Mouse (Mus musculus) T-helper 17 cell (primary cell): ENCODE data around the gene Zfp174.
"Not testable (repeated sequence)": the region's sequence is repeated elsewhere in the genome, so short reads cannot be mapped to it uniquely, and the experiment has no call there.

Source experiments
- in situ Hi-C, 2 experiments: fragments of 300-600 bp; cut with MboI, MseI; formaldehyde crosslinking; loops; 1 replicate in 1 of 2; 2 replicates in 1 of 2; pipeline ENCODE4 v1.15.1; 2025; ENCODE audit warnings: high pct_unique_total_duplicates in 2 of 2

The Zfp174 gene

GRCm38 (mm10) chr16:3846711-3847518 is at the start of gene Zfp174:
Gene Zfp174 (plus strand): TSS chr16:3847268.
- in situ Hi-C loops: loop anchor here in 1 of 2 experiments (5.0 kb wide), 1 partner anchor 100 kb away; no protein-coding TSS in a partner anchor

DNA sequence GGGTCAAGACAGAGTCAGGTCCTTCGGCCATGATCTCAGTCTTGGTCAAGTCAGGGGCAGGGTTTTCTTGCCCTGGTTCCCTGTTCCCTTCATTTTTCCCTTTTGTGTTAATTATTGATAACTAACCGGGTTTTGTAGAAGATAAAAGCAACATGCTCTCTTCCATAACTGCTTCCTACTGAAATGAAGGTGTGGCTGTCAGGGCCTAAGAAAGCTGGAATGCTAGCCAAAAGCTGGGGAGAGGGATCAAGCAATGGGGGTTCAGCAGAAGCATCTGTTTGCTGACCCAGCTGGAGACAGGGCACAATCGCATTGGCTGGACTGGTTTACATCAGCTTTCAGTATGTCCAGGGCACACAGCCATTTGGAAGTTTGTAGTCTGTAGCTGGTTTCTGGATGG is 38.9 kb upstream of the Zfp174 start:
- in situ Hi-C loops: no loop called here

- in situ Hi-C loops: not testable (repeated sequence)
Measured at GRCm38 (mm10) chr16:3814667-3815066, 32.4 kb upstream of the Zfp174 start.

- in situ Hi-C loops: no loop called here
Measured at GRCm38 (mm10) chr16:3820202-3820601, 26.9 kb upstream of the Zfp174 start.

DNA sequence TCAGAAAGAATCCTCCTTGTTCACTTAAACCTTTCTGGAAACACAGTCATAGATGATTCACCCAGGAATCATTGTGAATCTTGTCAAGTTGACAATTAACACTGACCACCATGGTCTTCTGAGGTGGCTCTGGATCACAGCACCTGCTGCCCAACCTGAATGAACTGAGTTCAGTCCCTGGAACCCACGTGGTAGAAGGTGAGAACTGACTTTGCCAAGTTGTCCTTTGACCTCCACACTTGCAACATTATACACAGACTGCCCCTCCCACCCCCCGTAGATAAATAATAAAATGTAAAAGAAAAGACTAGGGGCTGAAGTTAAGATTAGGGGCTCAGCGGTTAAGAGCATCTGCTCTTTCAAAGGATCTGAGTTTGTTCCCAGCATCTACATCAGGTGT is 19.0 kb upstream of the Zfp174 start:
- in situ Hi-C loops: no loop called here

DNA sequence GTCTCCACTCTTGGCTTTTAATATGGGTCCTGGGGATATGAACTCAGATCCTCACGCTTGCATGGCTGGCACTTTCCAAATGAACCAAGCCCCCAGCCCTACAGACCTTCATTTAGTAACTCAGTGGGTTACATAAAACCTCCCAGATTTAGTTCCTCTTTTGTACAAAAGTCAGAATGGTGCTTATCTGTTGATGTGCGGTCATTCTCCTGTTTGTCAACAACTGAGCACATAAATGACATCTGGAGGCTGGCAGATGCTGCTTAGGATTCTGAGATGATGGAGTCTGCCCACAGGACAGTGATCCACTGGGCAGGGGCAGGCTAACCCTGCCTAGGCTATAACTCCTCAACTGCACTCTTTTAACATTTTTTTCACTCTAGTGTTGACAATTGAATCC is 17.3 kb upstream of the Zfp174 start:
- in situ Hi-C loops: no loop called here

DNA sequence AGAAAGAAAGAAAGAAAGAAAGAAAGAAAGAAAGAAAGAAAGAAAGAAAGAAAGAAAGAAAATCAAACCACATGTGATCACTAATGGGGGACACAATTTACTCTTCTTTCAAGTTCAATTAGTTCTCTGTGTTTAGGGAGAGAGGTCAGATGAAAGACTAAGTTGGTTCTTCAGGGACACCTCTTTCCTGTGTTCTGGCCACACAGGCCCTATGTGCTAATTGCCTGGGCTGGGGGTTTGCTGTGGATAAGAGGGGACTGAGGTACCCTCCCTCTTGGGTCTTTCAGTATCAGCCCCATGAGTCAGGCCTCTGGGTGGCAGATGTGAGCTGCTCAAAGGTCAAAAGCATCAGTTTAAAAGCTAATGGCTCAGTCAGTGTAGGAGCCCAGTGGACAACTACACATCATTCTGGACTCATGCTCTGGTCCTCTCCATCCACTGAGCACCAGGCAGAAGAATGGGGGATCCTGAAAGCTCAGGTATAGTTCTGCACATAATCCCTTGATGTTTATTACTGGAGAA is 16.4 kb upstream of the Zfp174 start, which contains the start of gene Olfr15:
Gene Olfr15, plus strand, starts transcription at position 291 of the 522 bp plus-strand sequence.
- in situ Hi-C loops: no loop called here

GRCm38 (mm10) chr16:3835461-3835860 is 11.6 kb upstream of the Zfp174 start:
- in situ Hi-C loops: loop anchor here in 1 of 2 experiments (5.0 kb wide), 1 partner anchor 167 kb away; the partner anchor contains the start of gene Slx4

- in situ Hi-C loops: loop anchor here in 1 of 2 experiments (5.0 kb wide), 1 partner anchor 163 kb away; the partner anchor contains the start of gene Slx4
Measured at GRCm38 (mm10) chr16:3839157-3839885, 7.7 kb upstream of the Zfp174 start.

GRCm38 (mm10) chr16:3842989-3843388 is 4.1 kb upstream of the Zfp174 start:
- in situ Hi-C loops: no loop called here

DNA sequence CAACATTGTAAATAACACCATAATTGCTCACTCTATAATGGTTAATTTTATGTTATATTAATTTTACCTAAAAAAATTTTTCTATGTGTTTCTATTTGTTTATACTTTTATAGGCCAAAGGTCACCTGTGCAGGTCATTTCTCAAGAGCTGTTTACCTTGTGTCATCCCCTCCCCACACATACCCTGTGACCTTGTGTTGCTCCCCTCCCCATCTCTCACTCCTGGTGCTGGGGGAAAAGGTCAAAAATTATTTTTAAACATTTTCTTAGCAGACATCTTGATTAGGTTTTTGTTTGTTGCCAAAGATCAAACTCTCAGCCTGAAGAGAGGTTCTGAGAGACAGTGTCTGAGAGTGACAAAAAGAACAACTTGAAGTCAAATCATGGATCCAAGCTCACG is 3.3 kb upstream of the Zfp174 start:
- in situ Hi-C loops: no loop called here

GRCm38 (mm10) chr16:3847871-3848270 is 803 bp downstream of the Zfp174 start:
- in situ Hi-C loops: loop anchor here in 1 of 2 experiments (5.0 kb wide), 1 partner anchor 101 kb away; no protein-coding TSS in a partner anchor

DNA sequence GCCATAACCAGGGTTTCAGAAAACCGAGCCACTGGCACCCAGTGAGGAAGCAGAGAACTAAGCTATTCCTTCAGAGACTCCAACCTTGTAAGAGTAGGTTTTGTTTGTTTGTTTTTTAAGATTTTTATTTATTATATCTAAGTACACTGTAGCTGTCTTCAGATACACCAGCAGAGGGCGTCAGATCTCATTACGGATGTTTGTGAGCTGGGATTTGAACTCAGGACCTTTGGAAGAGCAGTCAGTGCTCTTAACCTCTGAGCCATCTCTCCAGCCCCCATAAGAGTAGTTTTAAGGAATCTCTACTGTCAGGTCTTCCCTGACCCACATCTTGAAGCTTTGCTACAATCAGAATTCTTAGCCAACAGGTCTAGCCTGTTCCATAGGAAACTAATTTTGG is 1.3 kb downstream of the Zfp174 start:
- in situ Hi-C loops: loop anchor here in 1 of 2 experiments (5.0 kb wide), 1 partner anchor 101 kb away; no protein-coding TSS in a partner anchor

GRCm38 (mm10) chr16:3851301-3851700 is 4.2 kb downstream of the Zfp174 start:
- in situ Hi-C loops: not testable (repeated sequence)

- in situ Hi-C loops: no loop called here
Measured at GRCm38 (mm10) chr16:3852586-3852985, 5.5 kb downstream of the Zfp174 start.

DNA sequence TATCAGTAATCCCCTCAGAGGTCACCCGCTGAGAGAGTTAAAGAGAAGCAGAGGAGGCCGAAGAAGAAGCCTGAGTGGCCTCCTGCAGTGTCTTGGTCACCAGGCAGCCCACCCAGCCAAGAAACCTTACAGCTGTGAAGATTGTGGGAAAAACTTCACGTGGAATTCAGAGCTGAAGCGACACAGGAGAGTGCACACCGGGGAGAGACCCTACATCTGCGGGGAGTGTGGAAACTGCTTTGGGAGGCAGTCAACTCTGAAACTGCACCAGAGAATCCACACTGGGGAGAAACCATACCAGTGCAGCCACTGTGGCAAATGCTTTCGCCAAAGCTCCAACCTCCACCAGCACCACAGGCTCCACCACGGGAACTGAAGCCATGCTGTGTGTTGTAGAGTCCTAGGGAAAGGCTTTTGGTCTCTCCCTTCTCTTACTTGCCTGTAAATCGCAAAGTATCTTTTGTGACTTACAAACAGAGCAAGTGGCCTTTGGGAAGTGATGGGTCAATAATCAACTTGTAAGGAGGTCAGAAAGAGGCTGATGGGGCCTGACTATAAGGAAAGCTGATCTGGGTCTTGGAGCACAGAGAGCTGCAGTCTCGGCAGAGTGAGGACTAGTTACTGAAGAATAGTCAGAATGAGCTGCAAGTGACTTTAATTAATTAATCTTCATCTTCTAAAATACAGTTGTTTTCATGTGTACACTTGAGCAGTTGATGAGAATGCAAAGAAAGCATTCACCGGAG is 7.5 kb downstream of the Zfp174 start:
- in situ Hi-C loops: no loop called here

DNA sequence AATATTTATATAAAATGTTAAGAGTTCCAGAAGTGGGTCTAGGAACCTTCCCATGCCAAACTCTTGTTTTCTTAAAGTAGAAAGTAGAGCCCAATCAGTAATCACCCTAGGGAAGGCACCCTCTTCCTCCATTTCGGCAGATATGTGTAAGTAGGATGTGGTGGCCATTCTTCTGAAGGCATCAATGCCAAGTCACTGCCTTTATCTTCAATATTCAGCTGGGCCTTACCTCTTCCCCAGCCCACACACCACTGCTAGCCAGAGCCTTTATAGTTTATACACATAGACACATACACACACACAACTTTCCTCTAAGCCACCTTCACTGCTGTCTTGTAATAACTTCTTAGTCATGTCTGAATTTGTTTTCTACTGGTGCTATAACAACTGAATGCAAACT is 8.7 kb downstream of the Zfp174 start:
- in situ Hi-C loops: no loop called here

DNA sequence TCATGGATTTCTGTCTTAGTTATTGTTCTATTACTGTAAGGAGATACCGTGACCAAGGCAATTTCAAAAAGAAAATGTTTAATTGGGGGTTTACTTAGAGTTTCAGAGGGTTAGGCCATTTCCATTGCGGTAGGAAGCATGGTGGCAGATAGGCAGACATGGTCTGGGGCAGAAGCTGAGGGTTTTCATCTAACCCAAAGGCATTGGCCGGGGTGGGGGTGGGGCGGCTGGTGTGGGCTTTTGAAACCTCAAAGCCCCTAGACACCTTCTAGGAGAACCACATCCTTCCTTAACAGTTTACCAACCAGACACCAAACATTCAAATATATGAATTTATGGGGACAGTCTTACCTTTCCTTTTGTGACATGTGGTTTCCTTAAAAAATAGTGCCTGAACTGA is 12.2 kb downstream of the Zfp174 start:
- in situ Hi-C loops: no loop called here

- in situ Hi-C loops: loop anchor here in 1 of 2 experiments (10.0 kb wide), 1 partner anchor 127 kb away; the partner anchor contains the start of gene Zfp263
Measured at GRCm38 (mm10) chr16:3871815-3872214, 24.7 kb downstream of the Zfp174 start.

- in situ Hi-C loops: loop anchor here in 1 of 2 experiments (10.0 kb wide), 1 partner anchor 128 kb away; the partner anchor contains the start of gene Zfp263
Measured at GRCm38 (mm10) chr16:3872216-3873047, 25.4 kb downstream of the Zfp174 start, which contains the start of gene Naa60. Gene Naa60 (plus strand): TSS chr16:3872375.
